Mouse (Mus musculus): ENCODE measurements at regions not wholly inside any gene's neighbourhood (a gene's known extent, or its start where the extent isn't known, plus 50 kb on each side); places are given as distances from the start of the nearest gene placed in this dataset.
A peak's percentile ranks its signal among the peaks of the same experiment; 100 is the strongest.

GRCm38 (mm10) chr9:15169714-15170113 is 57.8 kb upstream of the Hephl1 start:
- TF ChIP-seq CTCF (IDR thresholded peaks at IDR 0.05; ENCODE audit: extremely low read depth, insufficient read depth, low read length) (peak; percentile 68), POLR2A (IDR thresholded peaks at IDR 0.05; ENCODE audit: extremely low read depth, insufficient read depth, low read length) (no peak)
